Mouse (Mus musculus) CH12.LX (cell line): ENCODE data around the gene Napa. TPM values are rescaled to one million over a fixed set of nuclear protein-coding genes. Genes with fewer than 3 reads are reported as not detected.

Source experiments
- DNase-seq: peaks from one replicate; pipeline ENCODE4 v3.0.0-alpha.2; 2013; ENCODE audit errors: extremely low read depth
- H3K27ac ChIP-seq: 2 replicates; pipeline ENCODE4 v1.5.1; 2012; ENCODE audit warnings: low read depth, mild to moderate bottlenecking, control low read depth, moderate library complexity; ENCODE audit not compliant: insufficient read depth
- H3K27me3 ChIP-seq: replicated peaks from 2 replicates; pipeline ENCODE3; 2012; ENCODE audit warnings: inconsistent platforms
- H3K36me3 ChIP-seq, 2 experiments: replicated peaks in 1 of 2; 2 replicates each; pipeline versions ENCODE3 to v1.6.1; 2012; ENCODE audit warnings: inconsistent platforms in 1 of 2, low read length in 1 of 2, mild to moderate bottlenecking in 1 of 2, mixed read lengths in 1 of 2, moderate library complexity in 1 of 2; ENCODE audit not compliant: control insufficient read depth in 1 of 2, insufficient read depth in 1 of 2
- H3K4me1 ChIP-seq, 2 experiments: 2 replicates each; pipeline ENCODE4 v1.6.1; 2012; ENCODE audit warnings: inconsistent platforms in 1 of 2, moderate library complexity in 1 of 2; ENCODE audit not compliant: insufficient read depth in 2 of 2, control insufficient read depth in 1 of 2
- H3K4me2 ChIP-seq: 2 replicates; pipeline ENCODE4 v1.6.1; 2012; ENCODE audit warnings: low read depth, mild to moderate bottlenecking, control low read depth; ENCODE audit not compliant: poor library complexity, insufficient read depth, severe bottlenecking
- H3K4me3 ChIP-seq, 3 experiments: fragments of 150-350 bp in 1 of 3; sonication (generic) in 1 of 3; replicated peaks in 1 of 3; 2 replicates each; pipeline versions ENCODE3 to v1.5.1; 2011 to 2012; ENCODE audit warnings: low read depth in 2 of 3, low read length in 2 of 3, mild to moderate bottlenecking in 2 of 3, moderate library complexity in 2 of 3, control low read depth in 1 of 3, improper control_type of control experiment in 1 of 3, inconsistent platforms in 1 of 3, mixed read lengths in 1 of 3; ENCODE audit not compliant: poor library complexity in 1 of 3
- H3K79me2 ChIP-seq: replicated peaks from 2 replicates; pipeline ENCODE4 v1.6.1; 2012; ENCODE audit warnings: mild to moderate bottlenecking, moderate library complexity; ENCODE audit not compliant: control insufficient read depth, poor library complexity, insufficient read depth, severe bottlenecking; ENCODE audit errors: extremely low read depth
- H3K9ac ChIP-seq: 2 replicates; pipeline ENCODE4 v1.6.1; 2012; ENCODE audit warnings: low read depth, mild to moderate bottlenecking, control low read depth, moderate library complexity; ENCODE audit not compliant: insufficient read depth
- H3K9me3 ChIP-seq: replicated peaks from 2 replicates; pipeline ENCODE3; 2012; ENCODE audit warnings: low read length, inconsistent platforms, mixed read lengths
- CHD1 ChIP-seq: IDR thresholded peaks from 2 replicates; pipeline ENCODE4 v1.6.1; 2012; ENCODE audit warnings: low read depth, low read length, improper control_type of control experiment, inconsistent platforms
- CHD2 ChIP-seq: IDR thresholded peaks from 2 replicates; pipeline ENCODE4 v1.6.1; 2011; ENCODE audit warnings: low read length, improper control_type of control experiment
- ELF1 ChIP-seq: IDR thresholded peaks from 2 replicates; pipeline ENCODE4 v1.6.1; 2014; ENCODE audit warnings: low read depth, mild to moderate bottlenecking, inconsistent platforms, low read length, improper control_type of control experiment
- EP300 ChIP-seq: IDR thresholded peaks from 2 replicates; pipeline ENCODE4 v1.6.1; 2011; ENCODE audit warnings: low read length, improper control_type of control experiment
- ETS1 ChIP-seq: conservative IDR thresholded peaks from 2 replicates; pipeline ENCODE4 v1.6.1; 2012; ENCODE audit warnings: low read depth, mild to moderate bottlenecking, inconsistent platforms, low read length, improper control_type of control experiment, moderate library complexity
- IRF4 ChIP-seq: IDR thresholded peaks from 2 replicates; pipeline ENCODE4 v1.6.1; 2014; ENCODE audit warnings: low read depth, mild to moderate bottlenecking, inconsistent platforms, low read length, improper control_type of control experiment
- JUN ChIP-seq: IDR thresholded peaks from 2 replicates; pipeline ENCODE4 v1.6.1; 2011; ENCODE audit warnings: low read depth, mild to moderate bottlenecking, low read length, improper control_type of control experiment, moderate library complexity; ENCODE audit not compliant: insufficient read depth
- KAT2A ChIP-seq: IDR thresholded peaks from 2 replicates; pipeline ENCODE4 v1.6.1; 2012; ENCODE audit warnings: low read length, improper control_type of control experiment, inconsistent platforms; ENCODE audit not compliant: insufficient replicate concordance
- MAFK ChIP-seq: IDR thresholded peaks from 2 replicates; pipeline ENCODE4 v1.6.1; 2011; ENCODE audit warnings: low read length, improper control_type of control experiment; ENCODE audit not compliant: insufficient replicate concordance
- MAZ ChIP-seq: IDR thresholded peaks from 2 replicates; pipeline ENCODE4 v1.6.1; 2012; ENCODE audit warnings: low read depth, mild to moderate bottlenecking, inconsistent platforms, low read length, improper control_type of control experiment, moderate library complexity
- NELFE ChIP-seq: IDR thresholded peaks from 2 replicates; pipeline ENCODE4 v1.6.1; 2011; ENCODE audit warnings: low read depth, low read length, improper control_type of control experiment
- PAX5 ChIP-seq: IDR thresholded peaks from 2 replicates; pipeline ENCODE4 v1.6.1; 2012; ENCODE audit warnings: low read length, inconsistent platforms, mixed read lengths
- POLR2A ChIP-seq: IDR thresholded peaks from 2 replicates; pipeline ENCODE4 v1.6.1; 2011; ENCODE audit warnings: low read depth, mild to moderate bottlenecking, improper control_type of control experiment, low read length
- POLR2AphosphoS2 ChIP-seq: IDR thresholded peaks from 2 replicates; pipeline ENCODE4 v1.6.1; 2011; ENCODE audit warnings: low read depth, low read length, improper control_type of control experiment
- RAD21 ChIP-seq: IDR thresholded peaks from 2 replicates; pipeline ENCODE4 v1.6.1; 2011; ENCODE audit warnings: low read depth, mild to moderate bottlenecking, low read length, improper control_type of control experiment, moderate library complexity
- SMC3 ChIP-seq: IDR thresholded peaks from 2 replicates; pipeline ENCODE4 v1.6.1; 2011; ENCODE audit warnings: low read depth, low read length, improper control_type of control experiment
- TBP ChIP-seq: conservative IDR thresholded peaks from 2 replicates; pipeline ENCODE4 v1.6.1; 2011; ENCODE audit warnings: low read depth, low read length, improper control_type of control experiment
- USF2 ChIP-seq: conservative IDR thresholded peaks from 2 replicates; pipeline ENCODE4 v1.6.1; 2011; ENCODE audit warnings: low read depth, low read length, improper control_type of control experiment
- ZC3H11A ChIP-seq: IDR thresholded peaks from 2 replicates; pipeline ENCODE4 v1.6.1; 2012; ENCODE audit warnings: low read depth, mild to moderate bottlenecking, inconsistent platforms, low read length, improper control_type of control experiment
- ZKSCAN1 ChIP-seq: IDR thresholded peaks from 2 replicates; pipeline ENCODE4 v1.6.1; 2012; ENCODE audit warnings: low read depth, inconsistent platforms, low read length, improper control_type of control experiment, borderline replicate concordance
- dilution Hi-C: fragments of 300-500 bp; cut with MboI; formaldehyde crosslinking; loops from 2 replicates; pipeline ENCODE4 v1.14.3; 2020; ENCODE audit warnings: low sequenced_read_pairs; ENCODE audit not compliant: extremely low pct_unique_long_range_greater_than_20kb, extremely low pct_ligation_motif_present
- in situ Hi-C: fragments of 300-500 bp; cut with MboI; formaldehyde crosslinking; loops from 3 replicates; pipeline ENCODE4 v1.14.3; 2019; ENCODE audit warnings: low sequenced_read_pairs, low pct_ligation_motif_present, low pct_unique_long_range_greater_than_20kb, mixed read lengths
- polyA plus RNA-seq: library from polyadenylated mRNA; unstranded; fragments of >175 nt; gene quantifications from 2 replicates; pipeline ENCODE4 v1.2.1, GENCODE M21; 2012; ENCODE audit warnings: low read depth; ENCODE audit not compliant: insufficient read length
- total RNA-seq, 2 experiments: library from RNA; depleted of rRNA; stranded (reverse); fragments of 300-350 nt in 1 of 2; fragments of >200 nt in 1 of 2; gene quantifications; 2 replicates each; pipeline ENCODE4 v1.2.3; 2012 to 2014

Gene Napa
- total and polyA plus RNA-seq, 3 experiments, result 84.8 to 112 (median 106) TPM

DNA sequence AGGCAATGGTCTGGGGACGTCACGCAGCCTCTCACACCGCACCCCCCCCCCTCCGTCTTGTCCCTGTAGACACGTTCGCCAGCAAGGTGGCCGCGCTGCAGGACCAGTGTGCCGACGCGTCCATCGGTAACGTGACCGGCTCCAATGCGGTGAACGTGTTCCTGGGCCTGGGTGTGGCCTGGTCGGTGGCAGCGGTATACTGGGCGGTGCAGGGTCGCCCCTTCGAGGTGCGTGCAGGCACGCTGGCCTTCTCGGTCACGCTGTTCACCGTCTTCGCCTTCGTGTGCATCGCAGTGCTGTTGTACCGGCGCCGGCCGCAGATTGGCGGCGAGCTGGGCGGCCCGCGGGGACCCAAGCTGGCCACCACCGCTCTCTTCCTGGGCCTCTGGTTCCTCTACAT, 60.5 kb downstream of the Napa start:
- no peak overlapping the region for H3K4me3 ChIP-seq
- peaks cover 13% of the 10 kb centered on the region for H3K9me3 ChIP-seq
- H3K9ac ChIP-seq, result no peak overlapping the region
- dilution Hi-C loops, result loop anchor here (25.0 kb wide), 1 partner anchor 196 kb away; the partner anchor contains the start of gene Ehd2
- H3K4me2 ChIP-seq, result no peak overlapping the region
- peaks cover 15 to 31% of the 10 kb centered on the region in 2 experiments for H3K4me1 ChIP-seq
- DNase-seq, result no peak
- no peaks in the 10 kb centered on the region for H3K36me3 ChIP-seq
- in situ Hi-C loops, result no loop called here
- no peak overlapping the region for H3K27ac ChIP-seq
- peaks cover 13% of the 10 kb centered on the region for H3K27me3 ChIP-seq
- TF ChIP-seq IRF4, result no peak
- no peak for TF ChIP-seq MAZ
- TF ChIP-seq SMC3, result no peak
- no peak for TF ChIP-seq ZKSCAN1
- no peak for TF ChIP-seq EP300
- TF ChIP-seq NELFE, result no peak
- TF ChIP-seq USF2, result no peak
- TF ChIP-seq KAT2A, result no peak
- TF ChIP-seq ZC3H11A, result no peak
- TF ChIP-seq RAD21, result no peak
- no peak for TF ChIP-seq ETS1
- no peaks in the 10 kb centered on the region for H3K79me2 ChIP-seq

DNA sequence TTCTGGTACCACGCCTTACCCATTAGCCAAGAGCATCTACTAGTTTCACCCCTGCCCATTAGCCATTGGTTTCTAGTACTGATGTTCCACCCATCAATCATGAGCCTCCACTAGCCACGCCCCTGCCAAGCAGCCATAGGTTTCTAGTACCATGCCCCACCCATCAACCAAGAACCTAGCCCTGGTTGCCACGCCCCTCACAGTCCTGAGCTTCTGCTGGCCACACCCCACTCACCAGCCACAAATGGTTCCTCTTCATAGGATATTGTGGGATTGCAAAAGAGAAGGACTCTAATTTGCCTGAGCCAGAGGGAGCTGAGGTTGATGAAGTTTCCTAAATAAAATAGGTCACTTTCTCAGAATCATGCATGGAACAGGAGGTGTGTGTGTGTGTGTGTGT, 62.4 kb downstream of the Napa start:
- Histone ChIP-seq H3K27me3 (peaks cover 24% of the 10 kb centered on the region), H3K36me3 (no peaks in the 10 kb centered on the region), H3K4me3 (no peak overlapping the region), H3K27ac (no peak overlapping the region), H3K4me2 (no peak overlapping the region), H3K9me3 (peaks cover 13% of the 10 kb centered on the region), H3K9ac (no peak overlapping the region), H3K79me2 (no peaks in the 10 kb centered on the region), H3K4me1 (peaks cover 9 to 18% of the 10 kb centered on the region in 2 experiments)
- DNase-seq, result peak; percentile 44
- dilution Hi-C loops, result loop anchor here (25.0 kb wide), 1 partner anchor 198 kb away; the partner anchor contains the start of gene Ehd2
- TF ChIP-seq JUN (no peak), MAFK (no peak), CHD2 (no peak), POLR2A (no peak), POLR2AphosphoS2 (no peak), PAX5 (no peak), CHD1 (no peak), ELF1 (no peak), TBP (no peak), ZKSCAN1 (no peak)
- in situ Hi-C loops, result no loop called here
